Mouse (Mus musculus): ENCODE measurements around the gene Gm42906. TPM values are rescaled to one million over a fixed set of nuclear protein-coding genes. Genes with fewer than 3 reads are reported as not detected.

The Gm42906 gene
- total RNA-seq, 2 experiments from 2014 or later, result not detected

DNA sequence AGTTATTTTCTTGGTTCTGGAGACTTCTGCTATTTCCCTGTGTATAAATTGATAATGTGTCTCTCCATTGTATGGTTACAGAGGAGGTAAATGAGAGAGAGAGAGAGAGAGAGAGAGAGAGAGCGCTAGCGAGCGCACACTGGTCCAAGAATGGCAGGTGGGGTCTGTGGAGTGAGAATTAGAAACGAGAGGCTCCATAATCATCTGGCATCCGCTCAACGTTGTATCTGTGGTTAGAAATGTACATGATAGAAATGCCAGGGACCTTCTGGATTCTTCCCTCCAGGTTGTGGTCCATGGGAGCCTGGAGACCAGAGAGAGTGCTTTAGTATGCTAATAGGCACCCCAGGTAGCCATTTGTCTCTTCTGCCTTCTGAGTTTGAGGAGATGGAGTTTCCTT lies 399.1 kb downstream of the Gm42906 start:
- Histone ChIP-seq H3K4me3 (no peak overlapping the region), H3K27ac (peak overlapping the region; percentile 14; the same call in 1 of the 2 replicates)
- no peak for TF ChIP-seq CTCF (conservative IDR thresholded peaks at IDR 0.05)
- no peak for DNase-seq (ENCODE audit: low spot score in 2 of 2)

DNA sequence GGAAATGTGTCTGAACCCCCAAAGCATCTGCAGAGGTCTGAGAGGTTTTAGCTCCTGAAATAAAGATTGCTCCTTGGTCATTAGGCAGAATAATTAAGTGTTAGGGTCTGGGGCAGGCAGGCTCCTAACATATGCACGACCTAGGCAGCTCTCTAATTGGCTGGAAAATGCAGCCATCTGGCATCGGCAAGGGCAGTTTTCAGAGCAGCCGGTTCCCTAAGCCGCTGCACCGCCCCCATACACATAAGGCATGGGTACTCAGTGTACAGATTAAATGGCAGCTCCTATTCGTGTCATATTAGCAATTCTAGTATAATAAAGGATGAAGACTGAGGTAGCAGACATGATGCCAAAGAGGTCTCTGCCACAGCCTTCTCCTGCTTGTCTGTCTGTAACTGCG lies 400.8 kb downstream of the Gm42906 start:
- Histone ChIP-seq H3K4me3 (no peak overlapping the region), H3K27ac (peak overlapping the region; percentile 73)
- peak in 1 of 2 experiments; percentile 61 for DNase-seq (ENCODE audit: low spot score in 2 of 2)
- no peak for TF ChIP-seq CTCF (conservative IDR thresholded peaks at IDR 0.05)

DNA sequence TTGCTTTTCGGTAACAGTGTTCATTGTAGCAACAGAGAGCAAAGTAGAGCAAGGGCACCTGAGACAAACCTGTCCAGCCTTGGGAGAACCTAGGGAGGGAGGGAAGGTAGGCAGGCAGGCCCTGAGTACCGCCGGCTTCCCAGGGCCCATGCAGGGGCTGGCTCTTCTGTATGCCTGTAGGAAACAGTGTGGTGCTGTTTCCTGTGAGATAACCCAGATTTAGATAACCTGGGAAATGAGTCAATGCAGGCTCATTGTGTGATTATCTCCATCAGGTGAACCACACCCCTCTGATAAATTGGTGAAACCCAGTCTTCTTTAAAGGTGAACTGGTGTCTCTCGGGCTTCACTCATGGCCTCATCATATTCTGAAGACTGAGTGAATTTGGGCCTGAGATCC lies 401.9 kb downstream of the Gm42906 start:
- Histone ChIP-seq H3K4me3 (no peak overlapping the region), H3K27ac (peak overlapping the region; percentile 73)
- DNase-seq (ENCODE audit: low spot score in 2 of 2), result no peak
- no peak for TF ChIP-seq CTCF (conservative IDR thresholded peaks at IDR 0.05)

DNA sequence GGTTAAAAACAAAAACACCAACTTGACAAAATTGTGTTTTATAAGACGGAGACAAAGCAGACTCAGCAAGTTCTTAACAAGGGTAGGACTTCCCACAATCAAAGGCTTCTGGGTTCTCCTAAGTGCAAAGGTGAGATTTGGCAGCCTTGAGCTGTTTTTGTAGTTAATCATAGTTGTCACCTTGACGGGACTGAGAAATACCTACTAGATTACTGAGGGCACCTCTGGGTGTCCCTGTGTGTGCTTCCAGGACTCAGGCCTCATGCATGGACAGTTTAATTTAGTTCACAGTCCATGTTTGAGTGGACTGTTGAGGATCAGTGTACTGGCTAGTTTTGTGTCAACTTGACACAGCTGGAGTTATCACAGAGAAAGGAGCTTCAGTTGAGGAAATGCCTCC lies 403.5 kb downstream of the Gm42906 start:
- TF ChIP-seq CTCF (conservative IDR thresholded peaks at IDR 0.05), result no peak
- no peak for DNase-seq (ENCODE audit: low spot score in 2 of 2)
- peak overlapping the region; percentile 83 for H3K27ac ChIP-seq
- no peak overlapping the region for H3K4me3 ChIP-seq

DNA sequence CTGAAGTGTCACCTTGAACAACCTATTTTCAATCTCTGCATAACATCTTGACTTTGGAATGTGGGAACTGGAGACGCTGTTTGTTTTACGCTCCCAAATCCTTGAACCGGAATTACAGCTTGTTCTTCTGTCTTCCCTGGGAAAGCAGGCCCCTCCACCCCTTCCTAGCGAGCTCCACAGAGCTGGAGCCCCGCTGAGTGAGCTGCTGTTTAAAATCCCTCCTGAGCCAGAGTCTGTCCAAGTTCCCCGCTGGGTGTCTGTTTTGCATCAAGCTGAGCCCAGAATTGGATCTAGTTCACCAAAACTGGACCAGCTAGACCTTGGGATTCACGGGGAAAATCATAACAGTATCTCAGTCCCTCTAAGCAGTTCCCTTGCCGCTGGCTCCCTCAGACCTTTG lies 404.5 kb downstream of the Gm42906 start:
- Histone ChIP-seq H3K4me3 (no peak overlapping the region), H3K27ac (peak overlapping the region; percentile 83)
- no peak for TF ChIP-seq CTCF (conservative IDR thresholded peaks at IDR 0.05)
- DNase-seq (ENCODE audit: low spot score in 2 of 2), result peak in 1 of 2 experiments; percentile 10

GRCm38 (mm10) chr5:151022939-151023338 lies 405.0 kb downstream of the Gm42906 start:
- DNase-seq (ENCODE audit: low spot score in 2 of 2), result peak in 1 of 2 experiments; percentile 19
- TF ChIP-seq CTCF (conservative IDR thresholded peaks at IDR 0.05), result no peak
- Histone ChIP-seq H3K27ac (peak overlapping the region; percentile 83), H3K4me3 (no peak overlapping the region)

DNA sequence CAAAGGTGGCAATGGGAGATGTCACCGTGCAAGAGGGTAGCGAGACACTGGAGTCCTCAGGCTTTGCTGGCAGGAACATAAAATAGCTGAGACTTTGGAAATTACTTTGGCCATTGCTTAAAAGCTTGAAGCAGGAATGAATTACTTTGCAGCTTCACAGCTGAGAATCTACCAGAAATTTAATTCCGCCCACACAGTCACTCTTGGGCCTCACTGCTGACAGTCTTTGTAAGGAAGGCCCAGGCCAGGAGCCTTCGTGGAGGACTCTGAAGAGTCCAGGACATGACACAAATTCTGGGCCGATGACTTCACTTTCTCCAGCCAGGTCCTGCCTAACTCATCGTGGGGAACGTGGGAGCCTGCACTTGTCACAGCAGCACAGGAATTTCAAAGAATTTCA lies 405.9 kb downstream of the Gm42906 start:
- no peak for TF ChIP-seq CTCF (conservative IDR thresholded peaks at IDR 0.05)
- Histone ChIP-seq H3K27ac (peak overlapping the region; percentile 83; the same call in 1 of the 2 replicates), H3K4me3 (no peak overlapping the region)
- DNase-seq (ENCODE audit: low spot score in 2 of 2), result peak in 1 of 2 experiments; percentile 16

GRCm38 (mm10) chr5:151020831-151021230 lies 407.1 kb downstream of the Gm42906 start:
- Histone ChIP-seq H3K4me3 (no peak overlapping the region), H3K27ac (peak overlapping the region; percentile 61; the same call in 1 of the 2 replicates)
- no peak for DNase-seq (ENCODE audit: low spot score in 2 of 2)
- no peak for TF ChIP-seq CTCF (conservative IDR thresholded peaks at IDR 0.05)

- no peak for TF ChIP-seq CTCF (conservative IDR thresholded peaks at IDR 0.05)
- Histone ChIP-seq H3K27ac (peak overlapping the region; percentile 61; the same call in 1 of the 2 replicates), H3K4me3 (no peak overlapping the region)
- no peak for DNase-seq (ENCODE audit: low spot score in 2 of 2)
Observed at GRCm38 (mm10) chr5:151020031-151020820, 407.7 kb downstream of the Gm42906 start.

DNA sequence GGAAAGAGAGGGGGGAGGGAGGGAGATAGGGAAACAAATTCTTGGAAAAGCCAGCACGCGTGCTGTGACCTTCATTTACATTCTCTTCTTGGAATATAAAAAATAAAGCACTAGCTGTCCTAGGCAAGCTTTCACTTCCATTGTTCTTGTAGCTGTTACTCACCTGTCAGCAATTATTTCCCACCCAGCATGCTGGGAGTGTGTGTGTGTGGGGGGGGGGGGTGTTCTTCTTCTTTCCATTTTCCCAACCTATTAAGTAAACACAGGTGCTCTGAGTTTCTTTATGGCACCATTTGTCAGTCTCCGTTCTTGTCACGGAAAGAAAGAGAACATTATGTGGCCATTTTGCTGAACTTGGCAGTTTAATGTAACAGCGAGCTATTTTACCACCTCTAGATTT lies 409.0 kb downstream of the Gm42906 start:
- DNase-seq (ENCODE audit: low spot score in 2 of 2), result no peak
- Histone ChIP-seq H3K4me3 (no peak overlapping the region), H3K27ac (no peak overlapping the region)
- TF ChIP-seq CTCF (conservative IDR thresholded peaks at IDR 0.05), result no peak

- no peak for TF ChIP-seq CTCF (conservative IDR thresholded peaks at IDR 0.05)
- DNase-seq (ENCODE audit: low spot score in 2 of 2), result no peak
- Histone ChIP-seq H3K27ac (no peak overlapping the region), H3K4me3 (no peak overlapping the region)
Observed at GRCm38 (mm10) chr5:151018450-151018849, 409.5 kb downstream of the Gm42906 start.

Other genes starting within 250 kb of the Gm42906 start
- 10 to 100 TPM; 18.1 to 24.8 TPM for gene Stard13, start 194.3 kb downstream of the Gm42906 start, total RNA-seq (2021)
- not detected for gene Vmn2r18, start 177.9 kb upstream of the Gm42906 start, total RNA-seq (2021)
- gene Rfc3, start 223.1 kb upstream of the Gm42906 start, total RNA-seq (2021), result 10 to 100 TPM in 1 of 2 experiments, 1 to 10 TPM in 1; 8.2 to 10.5 TPM

Data from layer of hippocampus, adult 2 months (tissue).